Mouse (Mus musculus) hindbrain, embryonic 16.5 days (tissue): Measurements from ENCODE around the gene Nim1k. TPM values are rescaled to one million over a fixed set of nuclear protein-coding genes. Genes with fewer than 3 reads are reported as not detected.
"Not testable (repeated sequence)": the region's sequence is repeated elsewhere in the genome, so short reads cannot be mapped to it uniquely, and the experiment has no call there.

Experiments
- ATAC-seq: fragments of 200-750 bp; cut with Nextera tagmentation; 2 replicates; pipeline ENCODE4 v1.8.0; 2017; ENCODE audit warnings: moderate TSS enrichment, moderate library complexity
- H3K27ac ChIP-seq: fragments of 300-500 bp; sonication (generic); 2 replicates; pipeline ENCODE4 v1.5.1; 2014; ENCODE audit warnings: low read depth, mild to moderate bottlenecking, control low read depth, low read length, moderate library complexity
- H3K27me3 ChIP-seq: fragments of 300-500 bp; sonication (generic); replicated peaks from 2 replicates; pipeline ENCODE4 v1.6.1; 2014; ENCODE audit warnings: low read length; ENCODE audit not compliant: control insufficient read depth, insufficient read depth
- H3K36me3 ChIP-seq: fragments of 300-500 bp; sonication (generic); 2 replicates; pipeline ENCODE4 v1.6.1; 2014; ENCODE audit warnings: mild to moderate bottlenecking, low read length, moderate library complexity, mixed read lengths; ENCODE audit not compliant: control insufficient read depth, insufficient read depth
- H3K4me1 ChIP-seq: fragments of 300-500 bp; sonication (generic); 2 replicates; pipeline ENCODE4 v1.6.1; 2014; ENCODE audit warnings: low read depth, low read length; ENCODE audit not compliant: control insufficient read depth, insufficient read depth
- H3K4me2 ChIP-seq: fragments of 300-500 bp; sonication (generic); 2 replicates; pipeline ENCODE4 v1.6.1; 2014; ENCODE audit warnings: mild to moderate bottlenecking, low read length, control low read depth, moderate library complexity
- H3K4me3 ChIP-seq: fragments of 300-500 bp; sonication (generic); 2 replicates; pipeline ENCODE4 v1.5.1; 2014; ENCODE audit warnings: mild to moderate bottlenecking, low read length, control low read depth, moderate library complexity
- H3K9ac ChIP-seq: fragments of 300-500 bp; sonication (generic); 2 replicates; pipeline ENCODE4 v1.6.1; 2014; ENCODE audit warnings: low read depth, mild to moderate bottlenecking, control low read depth, low read length, moderate library complexity
- H3K9me3 ChIP-seq: fragments of 300-500 bp; sonication (generic); 2 replicates; pipeline ENCODE4 v1.6.1; 2014; ENCODE audit warnings: mild to moderate bottlenecking, low read length, moderate library complexity; ENCODE audit not compliant: control insufficient read depth
- WGBS: fragments of 180-500 bp; shearing (Covaris S2); extraction: QIAGEN DNeasy Blood & Tissue Kit; methylation state at CpG from one replicate; pipeline ENCODE4 v1.1.7; 2014; 5-methylcytosine and 5-hydroxymethylcytosine counted together
- polyA plus RNA-seq: library from polyadenylated mRNA; unstranded; fragments of >200 nt; fragmentation: Nextera tagmentation; extraction: Ambion mirVana; gene quantifications from 2 replicates; pipeline ENCODE4 v1.2.1, GENCODE M21; 2015

The Nim1k gene
- polyA plus RNA-seq, 1 experiment from 2014 or later, result 7.5 TPM

DNA sequence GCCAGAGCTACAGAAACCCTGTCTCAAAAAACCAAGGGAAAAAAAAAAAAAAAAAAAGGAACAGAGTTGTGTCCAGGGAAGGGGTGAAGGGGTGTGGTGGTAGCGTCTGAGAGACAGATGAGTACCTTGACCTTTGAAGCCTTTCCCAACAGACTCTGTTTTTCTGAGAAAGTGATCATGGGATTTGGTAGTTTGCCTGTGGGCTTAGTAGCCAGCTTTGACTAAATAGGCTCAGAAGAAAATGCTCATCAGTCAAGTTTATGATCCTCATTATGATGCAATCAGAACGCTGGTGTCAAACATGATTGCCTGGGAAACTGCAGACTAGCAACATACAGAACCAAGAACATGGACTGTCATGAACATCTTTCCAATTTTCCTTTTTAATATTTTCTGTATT is 76.0 kb downstream of the Nim1k start:
- no peak overlapping the region for H3K4me2 ChIP-seq
- no peaks in the 10 kb centered on the region for H3K9me3 ChIP-seq
- no peaks in the 10 kb centered on the region for H3K36me3 ChIP-seq
- H3K9ac ChIP-seq, result no peak overlapping the region
- 65% methylated on average over 2 of the region's 2 CpGs for WGBS
- no peak overlapping the region for H3K27ac ChIP-seq
- H3K4me1 ChIP-seq, result no peaks in the 10 kb centered on the region
- no peaks in the 10 kb centered on the region for H3K27me3 ChIP-seq
- no peak for ATAC-seq
- no peak overlapping the region for H3K4me3 ChIP-seq

DNA sequence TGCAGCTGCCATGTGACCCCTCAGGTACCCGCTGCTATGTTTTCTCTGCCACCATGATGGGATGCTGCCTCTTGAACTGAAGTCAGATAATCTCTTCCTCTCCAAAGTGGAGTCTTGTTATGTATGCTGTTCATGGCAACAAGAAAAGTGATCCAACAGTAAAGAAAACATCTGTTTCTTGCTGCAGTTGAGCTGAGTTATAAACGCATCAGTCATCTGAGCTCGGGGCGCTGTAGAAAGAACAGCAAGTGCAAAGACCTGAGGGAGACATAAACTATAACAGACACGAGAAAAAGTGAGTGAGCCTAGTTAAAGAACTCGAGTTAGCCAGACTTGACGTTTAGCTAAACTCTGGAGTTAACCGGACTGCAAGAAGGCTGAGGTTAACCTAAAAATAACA is 76.9 kb downstream of the Nim1k start:
- 83% methylated on average over 8 of the region's 8 CpGs for WGBS
- no peak for ATAC-seq
- Histone ChIP-seq H3K27ac (no peak overlapping the region), H3K36me3 (no peaks in the 10 kb centered on the region), H3K4me1 (no peaks in the 10 kb centered on the region), H3K4me2 (no peak overlapping the region), H3K9ac (no peak overlapping the region), H3K27me3 (no peaks in the 10 kb centered on the region), H3K4me3 (no peak overlapping the region), H3K9me3 (no peaks in the 10 kb centered on the region)

- not testable (repeated sequence) for H3K4me3 ChIP-seq, H3K9ac ChIP-seq, H3K9me3 ChIP-seq, ATAC-seq, H3K36me3 ChIP-seq, H3K27ac ChIP-seq, H3K4me2 ChIP-seq, H3K27me3 ChIP-seq, H3K4me1 ChIP-seq
- 63% methylated on average over 2 of the region's 9 CpGs for WGBS
Observed at GRCm38 (mm10) chr13:119661420-119661819, 94.3 kb downstream of the Nim1k start.

Other genes with a start within 250 kb of the Nim1k start
- gene Ccl28, start 132.1 kb downstream of the Nim1k start, polyA plus RNA-seq, result 0.26 and 0.46 TPM in 2 replicates
- 567 and 577 TPM in 2 replicates for gene Hmgcs1, start 65.5 kb downstream of the Nim1k start, polyA plus RNA-seq
- 26.9 and 27.1 TPM in 2 replicates for gene Zfp131, start 35.0 kb upstream of the Nim1k start, polyA plus RNA-seq
- not detected in 2 replicates for gene AF067063, start 74.3 kb upstream of the Nim1k start, polyA plus RNA-seq
- not detected in 2 replicates for gene D13Ertd608e, start 80.1 kb upstream of the Nim1k start, polyA plus RNA-seq
- gene Tcstv1, start 138.9 kb upstream of the Nim1k start, polyA plus RNA-seq, result not detected in 2 replicates
- gene Gm21761, start 173.4 kb upstream of the Nim1k start, polyA plus RNA-seq, result not detected in 2 replicates
- not detected in 2 replicates for gene B020031M17Rik, start 194.9 kb upstream of the Nim1k start, polyA plus RNA-seq